Mouse (Mus musculus) hindbrain, embryonic 15.5 days (tissue): ENCODE data around the gene Cox14. TPM values are rescaled to one million over a fixed set of nuclear protein-coding genes. Genes with fewer than 3 reads are reported as not detected.
"Not testable (repeated sequence)": the region's sequence is repeated elsewhere in the genome, so short reads cannot be mapped to it uniquely, and the experiment has no call there.

ENCODE experiments used
- ATAC-seq: fragments of 200-750 bp; cut with Nextera tagmentation; 2 replicates; pipeline ENCODE4 v1.8.0; 2017; ENCODE audit warnings: low read depth, moderate number of reproducible peaks, moderate TSS enrichment; ENCODE audit not compliant: low FRiP score
- H3K27ac ChIP-seq: fragments of 300-500 bp; sonication (generic); replicated peaks from 2 replicates; pipeline ENCODE4 v1.5.1; 2015; ENCODE audit warnings: mild to moderate bottlenecking, inconsistent platforms
- H3K27me3 ChIP-seq: fragments of 300-500 bp; sonication (generic); 2 replicates; pipeline ENCODE4 v1.6.1; 2015; ENCODE audit warnings: control low read depth, inconsistent platforms
- H3K36me3 ChIP-seq: fragments of 300-500 bp; sonication (generic); 2 replicates; pipeline ENCODE4 v1.6.1; 2015; ENCODE audit warnings: control low read depth, inconsistent platforms
- H3K4me1 ChIP-seq: fragments of 300-500 bp; sonication (generic); replicated peaks from 2 replicates; pipeline ENCODE4 v1.6.1; 2015; ENCODE audit warnings: control low read depth, inconsistent platforms
- H3K4me2 ChIP-seq: fragments of 300-500 bp; sonication (generic); 2 replicates; pipeline ENCODE4 v1.6.1; 2015; ENCODE audit warnings: moderate library complexity, mild to moderate bottlenecking, inconsistent platforms
- H3K4me3 ChIP-seq: fragments of 300-500 bp; sonication (generic); 2 replicates; pipeline ENCODE4 v1.5.1; 2015; ENCODE audit warnings: mild to moderate bottlenecking, inconsistent platforms
- H3K9ac ChIP-seq: fragments of 300-500 bp; sonication (generic); 2 replicates; pipeline ENCODE4 v1.6.1; 2015; ENCODE audit warnings: inconsistent platforms
- H3K9me3 ChIP-seq: fragments of 300-500 bp; sonication (generic); 2 replicates; pipeline ENCODE4 v1.6.1; 2016; ENCODE audit warnings: control low read depth, inconsistent platforms
- WGBS: fragments of 180-500 bp; shearing (Covaris S2); methylation state at CpG from one replicate; pipeline ENCODE4 v1.1.7; 2015; 5-methylcytosine and 5-hydroxymethylcytosine counted together
- polyA plus RNA-seq: library from polyadenylated mRNA; unstranded; fragments of >200 nt; fragmentation: Nextera tagmentation; extraction: Ambion mirVana; gene quantifications from 2 replicates; pipeline ENCODE4 v1.2.1, GENCODE M21; 2015

The Cox14 gene
- polyA plus RNA-seq, 1 experiment from 2014 or later, result 171 TPM

- H3K4me1 ChIP-seq, result peaks cover 24% of the 10 kb centered on the region
- no peak for ATAC-seq
- H3K9ac ChIP-seq, result no peak overlapping the region
- no peaks in the 10 kb centered on the region for H3K9me3 ChIP-seq
- 87% methylated on average over 10 of the region's 10 CpGs for WGBS
- H3K27ac ChIP-seq, result no peak overlapping the region
- no peak overlapping the region for H3K4me2 ChIP-seq
- no peak overlapping the region for H3K4me3 ChIP-seq
- peaks cover 28% of the 10 kb centered on the region for H3K36me3 ChIP-seq
- H3K27me3 ChIP-seq, result no peaks in the 10 kb centered on the region
Observed at GRCm38 (mm10) chr15:99699715-99700114, 25.7 kb upstream of the Cox14 start.

GRCm38 (mm10) chr15:99700219-99701106, 25.0 kb upstream of the Cox14 start:
- peaks cover 30% of the 10 kb centered on the region for H3K4me1 ChIP-seq
- H3K9ac ChIP-seq, result no peak overlapping the region
- H3K4me2 ChIP-seq, result no peak overlapping the region
- no peaks in the 10 kb centered on the region for H3K27me3 ChIP-seq
- ATAC-seq, result no peak
- no peaks in the 10 kb centered on the region for H3K9me3 ChIP-seq
- no peak overlapping the region for H3K27ac ChIP-seq
- peaks cover 29% of the 10 kb centered on the region for H3K36me3 ChIP-seq
- 88% methylated on average over 18 of the region's 18 CpGs for WGBS
- H3K4me3 ChIP-seq, result no peak overlapping the region

GRCm38 (mm10) chr15:99701640-99701998, 23.8 kb upstream of the Cox14 start:
- not testable (repeated sequence) for H3K9me3 ChIP-seq, H3K27me3 ChIP-seq
- Histone ChIP-seq H3K4me3 (peak overlapping the region; percentile 83), H3K36me3 (peaks cover 30% of the 10 kb centered on the region), H3K4me1 (peaks cover 33% of the 10 kb centered on the region), H3K4me2 (peak overlapping the region; percentile 89), H3K27ac (peak overlapping the region; percentile 98), H3K9ac (peak overlapping the region; percentile 20; the same call in 1 of the 2 replicates)
- peak; percentile 5; the same call in 1 of the 2 replicates for ATAC-seq
- WGBS, result 48% methylated on average over 16 of the region's 16 CpGs

- no peaks in the 10 kb centered on the region for H3K27me3 ChIP-seq
- H3K27ac ChIP-seq, result peak within 1 kb of the TSS; percentile 98
- under 1% methylated on average over 70 of the region's 71 CpGs for WGBS
- peak within 1 kb of the TSS; percentile 83 for H3K4me3 ChIP-seq
- peak within 1 kb of the TSS; percentile 89 for H3K4me2 ChIP-seq
- H3K9me3 ChIP-seq, result no peaks in the 10 kb centered on the region
- peak; percentile 95 for ATAC-seq
- peak within 1 kb of the TSS; percentile 96 for H3K9ac ChIP-seq
- peaks cover 31% of the 10 kb centered on the region for H3K36me3 ChIP-seq
- peaks cover 33% of the 10 kb centered on the region for H3K4me1 ChIP-seq
Observed at GRCm38 (mm10) chr15:99701999-99702900, 23.2 kb upstream of the Cox14 start, which contains the start of gene Smarcd1. Gene Smarcd1 (plus strand): TSS chr15:99702129.

GRCm38 (mm10) chr15:99703104-99703503, 22.3 kb upstream of the Cox14 start:
- peaks cover 36% of the 10 kb centered on the region for H3K36me3 ChIP-seq

GRCm38 (mm10) chr15:99703676-99704040, 21.8 kb upstream of the Cox14 start:
- no peak for ATAC-seq

More at GRCm38 (mm10) chr15:99703104-99703503, 22.3 kb upstream of the Cox14 start:
- WGBS, result 52% methylated on average over 9 of the region's 9 CpGs
- Histone ChIP-seq H3K4me3 (peak overlapping the region; percentile 83), H3K9me3 (no peaks in the 10 kb centered on the region), H3K9ac (peak overlapping the region; percentile 96), H3K4me2 (peak overlapping the region; percentile 89), H3K27ac (peak overlapping the region; percentile 98), H3K4me1 (peaks cover 33% of the 10 kb centered on the region), H3K27me3 (no peaks in the 10 kb centered on the region)
- no peak for ATAC-seq

GRCm38 (mm10) chr15:99704041-99704681, 21.3 kb upstream of the Cox14 start:
- Histone ChIP-seq H3K27me3 (no peaks in the 10 kb centered on the region), H3K9me3 (no peaks in the 10 kb centered on the region), H3K9ac (peak overlapping the region; percentile 35), H3K4me3 (peak overlapping the region; percentile 83), H3K4me1 (peaks cover 33% of the 10 kb centered on the region), H3K27ac (peak overlapping the region; percentile 98), H3K36me3 (peaks cover 39% of the 10 kb centered on the region), H3K4me2 (peak overlapping the region; percentile 89)
- WGBS, result 14% methylated on average over 23 of the region's 23 CpGs
- no peak for ATAC-seq

More at GRCm38 (mm10) chr15:99703676-99704040, 21.8 kb upstream of the Cox14 start:
- Histone ChIP-seq H3K27me3 (no peaks in the 10 kb centered on the region), H3K4me1 (peaks cover 33% of the 10 kb centered on the region), H3K27ac (peak overlapping the region; percentile 98), H3K4me3 (peak overlapping the region; percentile 83), H3K9ac (peak overlapping the region; percentile 96), H3K9me3 (no peaks in the 10 kb centered on the region), H3K4me2 (peak overlapping the region; percentile 89), H3K36me3 (peaks cover 37% of the 10 kb centered on the region)
- WGBS, result 54% methylated on average over 5 of the region's 5 CpGs

GRCm38 (mm10) chr15:99704881-99705280, 20.5 kb upstream of the Cox14 start:
- Histone ChIP-seq H3K27ac (peak overlapping the region; percentile 98), H3K4me1 (peaks cover 33% of the 10 kb centered on the region), H3K4me2 (peak overlapping the region; percentile 89), H3K4me3 (peak overlapping the region; percentile 83), H3K9me3 (no peaks in the 10 kb centered on the region), H3K36me3 (peaks cover 46% of the 10 kb centered on the region), H3K27me3 (no peaks in the 10 kb centered on the region), H3K9ac (peak overlapping the region; percentile 35)
- no peak for ATAC-seq
- 18% methylated on average over 7 of the region's 7 CpGs for WGBS

GRCm38 (mm10) chr15:99705440-99706048, 19.9 kb upstream of the Cox14 start, which contains the start of gene Gm17349:
Gene Gm17349 (minus strand): TSS chr15:99705490.
- peak within 1 kb of the TSS; percentile 35 for H3K9ac ChIP-seq
- peak within 1 kb of the TSS; percentile 89 for H3K4me2 ChIP-seq
- H3K4me1 ChIP-seq, result peaks cover 33% of the 10 kb centered on the region
- peak within 1 kb of the TSS; percentile 83 for H3K4me3 ChIP-seq
- ATAC-seq, result no peak
- H3K27ac ChIP-seq, result peak within 1 kb of the TSS; percentile 98
- peaks cover 51% of the 10 kb centered on the region for H3K36me3 ChIP-seq
- H3K27me3 ChIP-seq, result no peaks in the 10 kb centered on the region
- H3K9me3 ChIP-seq, result no peaks in the 10 kb centered on the region
- 64% methylated on average over 11 of the region's 11 CpGs for WGBS

GRCm38 (mm10) chr15:99708176-99708575, 17.2 kb upstream of the Cox14 start:
- WGBS, result 94% methylated on average over 13 of the region's 13 CpGs
- no peak for ATAC-seq
- Histone ChIP-seq H3K36me3 (peaks cover 77% of the 10 kb centered on the region), H3K27ac (no peak overlapping the region), H3K4me2 (no peak overlapping the region), H3K27me3 (no peaks in the 10 kb centered on the region), H3K9ac (no peak overlapping the region), H3K4me3 (no peak overlapping the region), H3K4me1 (peaks cover 24% of the 10 kb centered on the region), H3K9me3 (no peaks in the 10 kb centered on the region)
